Mouse (Mus musculus) left cerebral cortex, postnatal 25 days (tissue): ENCODE measurements around the gene Cyp2d11. TPM values are rescaled to one million over a fixed set of nuclear protein-coding genes. Genes with fewer than 3 reads are reported as not detected.

Experiments used
- DNase-seq, 2 experiments: peaks; one replicate each; pipeline ENCODE4 v3.0.0; 2022; ENCODE audit warnings: low spot score in 2 of 2, mixed read lengths in 1 of 2
- intact Hi-C: fragments of 180-260 bp; cut with DNase I; formaldehyde crosslinking; loops from one replicate; pipeline ENCODE4 v1.15.1; 2025
- total RNA-seq, 2 experiments: library from RNA; stranded (reverse); gene quantifications; 2 replicates each; pipeline ENCODE4 v1.2.3; 2021

Cyp2d11 gene
- total RNA-seq, 2 experiments from 2014 or later: 0.53 TPM; not detected in 1

DNA sequence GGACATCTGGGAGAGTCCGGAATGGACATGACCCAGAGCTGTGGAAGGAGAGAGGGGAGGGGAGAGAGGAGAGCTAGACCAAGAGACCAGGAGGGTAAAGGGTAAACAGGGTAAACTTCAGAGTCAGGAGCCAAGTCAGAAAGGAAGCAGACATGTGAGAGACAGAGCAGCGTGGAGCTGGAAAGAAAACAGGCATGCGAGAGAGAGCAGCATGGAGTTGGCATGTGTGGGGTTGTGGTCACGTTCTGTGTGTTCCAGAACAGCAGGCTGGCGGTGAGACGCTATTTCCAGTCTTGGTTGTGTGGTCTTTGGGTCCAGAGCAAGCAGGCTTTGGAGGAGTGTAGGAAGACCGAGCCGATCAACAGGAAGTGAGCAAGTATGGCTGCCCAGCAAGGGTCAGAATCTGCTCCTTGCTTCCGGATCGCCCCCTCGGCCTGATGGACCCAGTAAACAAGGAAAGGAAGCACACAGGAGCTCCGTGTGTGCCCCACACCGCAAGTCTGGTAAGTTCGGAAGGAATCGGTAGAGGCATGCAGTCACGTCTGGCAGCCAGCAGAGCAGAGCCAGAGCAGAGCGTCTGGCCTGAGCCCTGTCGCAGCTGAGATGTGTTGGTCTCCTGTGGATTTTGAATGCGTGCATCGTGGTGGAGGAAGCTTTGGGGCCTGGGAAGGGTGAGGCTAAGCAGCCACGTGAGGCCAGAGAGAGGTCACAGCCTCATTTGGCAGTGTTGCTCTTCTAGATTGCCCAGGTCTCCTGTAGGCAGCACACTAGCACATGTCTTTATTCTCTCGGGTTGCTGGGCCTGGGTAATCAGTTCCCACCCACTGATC is 35.2 kb downstream of the Cyp2d11 start:
- intact Hi-C loops: loop anchor here (10.0 kb wide), 1 partner anchor 786 kb away; the partner anchor contains the start of gene Poldip3

GRCm38 (mm10) chr15:82354126-82354945 is 39.5 kb downstream of the Cyp2d11 start, which contains the start of gene Ndufa6:
Ndufa6 (minus strand) TSS chr15:82354322.
- DNase-seq: peak; percentile 96 to 98
- intact Hi-C loops: loop anchor here (1.0 to 10.0 kb wide), 3 partner anchors 22 to 790 kb away; partner anchors contain the start of gene Poldip3

More for the DNA sequence above, 35.2 kb downstream of the Cyp2d11 start:
- DNase-seq: no peak

GRCm38 (mm10) chr15:82353745-82354113 is 40.1 kb downstream of the Cyp2d11 start:
- intact Hi-C loops: loop anchor here (1.0 to 10.0 kb wide), 3 partner anchors 23 to 791 kb away; partner anchors contain the start of gene Poldip3
- DNase-seq: no peak

DNA sequence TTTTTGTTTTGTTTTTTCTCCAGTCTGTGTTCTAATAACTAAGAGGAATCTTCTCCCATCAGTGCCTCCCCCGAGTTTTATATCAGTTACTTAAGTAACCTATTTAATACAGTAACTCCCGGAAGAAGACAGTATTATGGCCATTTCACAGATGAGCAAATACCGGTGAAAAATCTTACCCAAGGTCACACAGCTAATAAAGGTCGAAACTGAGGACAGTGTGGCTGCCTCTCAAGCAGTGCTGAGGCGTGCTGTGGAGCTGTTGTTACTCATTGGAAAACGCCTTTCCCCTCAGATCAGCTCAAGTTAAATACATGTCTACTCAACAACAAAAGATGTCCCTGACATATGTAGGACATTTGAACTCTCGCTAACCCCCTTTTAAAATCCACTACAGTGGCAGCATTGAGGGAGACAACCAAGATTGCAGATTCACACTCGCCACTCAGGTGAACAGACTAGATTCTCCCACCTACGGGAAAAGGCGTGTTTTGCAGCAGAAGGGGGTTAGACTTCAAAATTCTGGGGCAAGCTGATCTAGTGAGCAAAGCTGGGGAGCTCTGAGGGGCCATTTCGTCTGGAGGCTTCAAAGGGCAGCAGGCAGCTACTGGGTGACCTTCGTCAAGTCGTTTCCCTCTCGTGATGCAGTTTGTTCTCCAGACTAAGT is 40.6 kb downstream of the Cyp2d11 start:
- intact Hi-C loops: loop anchor here (10.0 kb wide), 1 partner anchor 792 kb away; the partner anchor contains the start of gene Poldip3

GRCm38 (mm10) chr15:82351480-82351879 is 42.3 kb downstream of the Cyp2d11 start:
- intact Hi-C loops: loop anchor here (10.0 kb wide), 1 partner anchor 793 kb away; the partner anchor contains the start of gene Poldip3
- DNase-seq: no peak

More for the DNA sequence above, 40.6 kb downstream of the Cyp2d11 start:
- peak in 1 of 2 experiments; percentile 15 for DNase-seq

GRCm38 (mm10) chr15:82350349-82350748 is 43.5 kb downstream of the Cyp2d11 start:
- intact Hi-C loops: loop anchor here (10.0 kb wide), 1 partner anchor 794 kb away; the partner anchor contains the start of gene Poldip3
- no peak for DNase-seq

DNA sequence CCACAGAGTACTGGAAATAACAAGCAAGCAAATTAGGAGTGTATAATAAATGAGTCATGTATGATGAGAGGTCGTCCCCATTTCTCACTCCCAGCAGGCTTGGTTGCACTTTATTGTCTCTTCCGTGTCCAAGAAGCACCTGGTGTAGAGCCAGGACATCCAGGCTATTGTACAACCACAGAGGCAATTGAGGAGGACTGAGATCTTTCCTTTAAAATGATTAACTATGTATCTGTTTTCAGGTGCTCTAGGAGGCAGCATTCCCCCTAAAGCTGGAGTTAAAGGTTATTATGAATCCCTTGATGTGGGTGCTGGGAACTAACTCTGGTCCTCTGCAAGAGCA is 44.9 kb downstream of the Cyp2d11 start:
- intact Hi-C loops: no loop called here
- no peak for DNase-seq

DNA sequence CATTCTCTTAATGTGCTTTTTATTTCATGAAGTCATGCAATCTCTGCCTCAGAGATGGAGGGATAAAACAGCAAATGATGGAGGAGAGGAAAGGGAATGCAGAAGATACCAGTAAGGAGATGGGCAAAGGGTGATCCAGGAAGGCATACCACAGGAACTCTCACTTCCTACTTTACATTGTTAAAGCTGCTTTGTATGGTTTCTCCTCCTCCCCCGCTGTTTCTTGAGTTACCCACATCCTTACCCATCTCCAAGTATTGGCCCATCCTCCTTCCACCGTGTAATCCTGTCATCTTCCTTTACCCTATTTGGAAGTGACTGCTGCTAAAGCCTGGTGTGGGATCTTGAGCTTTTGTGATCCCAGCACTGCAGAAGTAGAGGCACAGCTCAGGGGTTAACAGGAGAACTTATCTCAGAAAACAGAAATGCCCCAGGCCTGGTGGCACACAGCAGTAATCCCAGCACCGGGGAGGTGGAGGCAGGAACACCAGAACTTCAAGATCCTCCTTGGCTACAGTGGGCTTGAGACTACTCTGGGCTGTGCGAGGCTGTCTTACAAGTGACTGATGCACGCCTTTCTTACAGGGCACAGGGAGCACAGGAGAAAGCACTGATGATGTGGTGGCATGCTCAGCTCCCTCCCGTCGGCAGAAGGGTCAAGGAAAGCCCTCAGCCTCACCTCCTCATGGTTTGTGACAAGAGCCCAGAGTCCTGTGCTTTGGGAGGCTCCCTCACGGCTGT is 45.4 kb downstream of the Cyp2d11 start:
- DNase-seq: no peak
- intact Hi-C loops: no loop called here

- intact Hi-C loops: no loop called here
- DNase-seq: no peak
Observed at GRCm38 (mm10) chr15:82347852-82348251, 46.0 kb downstream of the Cyp2d11 start.

- intact Hi-C loops: no loop called here
- no peak for DNase-seq
Observed at GRCm38 (mm10) chr15:82347303-82347676, 46.5 kb downstream of the Cyp2d11 start.

GRCm38 (mm10) chr15:82346580-82347302 is 47.1 kb downstream of the Cyp2d11 start:
- intact Hi-C loops: no loop called here
- no peak for DNase-seq

DNA sequence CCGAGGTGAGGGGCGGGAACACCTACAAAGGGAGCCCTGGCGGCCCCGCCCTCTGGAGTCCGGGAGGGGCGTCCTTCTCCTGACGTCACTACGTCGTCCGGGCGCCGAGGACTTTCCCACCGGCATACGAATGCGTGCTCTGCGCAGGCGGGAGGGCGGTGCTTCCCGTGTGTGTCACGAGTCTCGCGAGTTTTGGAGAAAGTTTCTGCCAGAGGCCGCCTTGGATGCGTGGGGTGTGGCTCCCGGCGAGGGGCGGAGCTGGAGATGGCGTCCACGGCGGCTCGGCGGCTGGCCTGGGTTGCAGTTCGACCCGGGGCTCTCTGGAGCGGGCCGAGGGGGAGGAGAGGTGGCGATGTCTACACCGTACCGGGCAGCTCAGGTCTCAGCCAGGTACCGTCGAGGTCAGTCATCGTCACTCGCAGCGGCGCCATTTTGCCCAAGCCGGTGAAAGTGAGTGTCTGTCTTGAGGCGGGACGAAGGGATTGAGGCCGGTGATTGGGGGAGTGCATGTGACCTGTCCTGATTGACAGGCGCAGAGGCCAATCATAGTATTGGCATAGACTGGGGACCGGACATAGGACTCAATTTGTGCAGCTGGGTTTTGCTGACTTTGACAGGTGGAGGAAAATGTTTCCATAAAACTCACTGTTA is 47.9 kb downstream of the Cyp2d11 start:
- intact Hi-C loops: no loop called here

DNA sequence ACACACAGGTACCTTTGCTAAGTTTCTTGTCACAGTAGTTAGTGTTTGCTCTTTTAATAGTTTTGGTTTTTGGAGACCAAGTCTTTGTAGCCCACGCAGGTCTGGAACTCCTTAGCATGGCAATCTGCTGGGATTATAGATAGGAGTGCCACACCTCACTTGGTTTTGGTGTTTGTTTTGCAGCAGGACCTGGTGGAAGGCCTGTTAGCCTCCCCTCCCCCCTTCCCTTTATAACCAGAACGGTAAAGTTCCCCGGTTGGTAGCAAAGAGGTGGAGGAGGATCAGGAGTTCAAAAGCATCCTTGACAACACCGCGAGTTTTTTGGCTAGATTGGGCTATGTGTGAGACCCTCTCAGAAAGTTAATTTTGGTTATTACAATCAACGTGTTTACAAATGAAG is 48.9 kb downstream of the Cyp2d11 start:
- intact Hi-C loops: no loop called here

More for the DNA sequence above, 47.9 kb downstream of the Cyp2d11 start:
- DNase-seq: peak; percentile 99 to 100

DNA sequence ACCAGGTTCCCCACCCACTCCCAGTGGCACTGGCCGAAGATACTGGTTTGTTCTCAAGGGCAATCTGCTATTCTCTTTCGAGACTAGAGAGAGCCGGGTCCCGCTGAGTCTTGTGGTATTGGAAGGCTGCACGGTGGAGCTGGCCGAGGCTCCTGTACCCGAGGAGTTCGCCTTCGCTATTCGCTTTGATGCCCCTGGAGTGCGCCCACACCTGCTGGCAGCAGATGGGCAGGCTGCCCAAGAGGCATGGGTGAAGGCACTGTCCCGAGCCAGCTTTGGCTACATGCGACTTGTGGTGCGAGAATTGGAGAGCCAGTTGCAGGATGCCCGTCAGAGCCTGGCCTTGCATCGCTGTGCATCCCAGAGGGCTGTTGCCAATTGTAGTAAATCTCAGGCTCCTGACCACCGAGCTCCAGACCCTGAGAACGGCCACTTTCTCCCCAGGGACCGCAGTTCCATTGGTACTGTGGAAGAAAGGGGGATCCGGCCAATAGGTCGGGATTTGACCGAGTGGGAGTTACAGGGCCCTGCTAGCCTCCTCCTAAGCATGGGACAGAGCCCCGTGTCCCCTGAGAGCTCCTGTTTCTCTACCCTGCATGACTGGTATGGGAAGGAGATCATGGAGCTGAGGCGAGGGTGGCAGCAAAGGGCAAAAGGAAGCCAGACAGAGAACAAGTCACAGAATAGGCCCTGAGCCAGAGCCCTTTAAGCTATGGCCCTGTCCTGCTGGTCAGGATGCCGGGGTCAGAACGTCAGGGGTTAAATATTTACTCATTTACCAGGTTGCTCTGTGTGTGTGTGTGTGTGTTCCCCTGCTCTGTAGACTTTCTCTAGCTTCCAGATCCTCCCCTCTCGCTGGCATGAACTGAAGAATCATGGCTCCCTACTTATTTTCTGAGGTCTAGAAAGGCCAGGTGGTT is 50.2 kb downstream of the Cyp2d11 start:
- DNase-seq: no peak
- intact Hi-C loops: no loop called here

More for the DNA sequence above, 48.9 kb downstream of the Cyp2d11 start:
- no peak for DNase-seq

GRCm38 (mm10) chr15:82342543-82342935 is 51.3 kb downstream of the Cyp2d11 start:
- intact Hi-C loops: no loop called here
- DNase-seq: no peak

- DNase-seq: no peak
- intact Hi-C loops: no loop called here
Observed at GRCm38 (mm10) chr15:82341675-82342542, 51.9 kb downstream of the Cyp2d11 start.
